Mouse (Mus musculus): Measurements from ENCODE around the gene Padi2. TPM values are rescaled to one million over a fixed set of nuclear protein-coding genes. Genes with fewer than 3 reads are reported as not detected.
A peak's percentile ranks its signal among the peaks of the same experiment; 100 is the strongest.

The Padi2 gene
- 3.1 and 7.1 TPM in 2 replicates for total RNA-seq (2014; rRNA removed)
- 2.7 and 3.3 TPM in 2 replicates for polyA plus RNA-seq (2015; fragmentation: Nextera tagmentation; extraction: Ambion mirVana)

DNA sequence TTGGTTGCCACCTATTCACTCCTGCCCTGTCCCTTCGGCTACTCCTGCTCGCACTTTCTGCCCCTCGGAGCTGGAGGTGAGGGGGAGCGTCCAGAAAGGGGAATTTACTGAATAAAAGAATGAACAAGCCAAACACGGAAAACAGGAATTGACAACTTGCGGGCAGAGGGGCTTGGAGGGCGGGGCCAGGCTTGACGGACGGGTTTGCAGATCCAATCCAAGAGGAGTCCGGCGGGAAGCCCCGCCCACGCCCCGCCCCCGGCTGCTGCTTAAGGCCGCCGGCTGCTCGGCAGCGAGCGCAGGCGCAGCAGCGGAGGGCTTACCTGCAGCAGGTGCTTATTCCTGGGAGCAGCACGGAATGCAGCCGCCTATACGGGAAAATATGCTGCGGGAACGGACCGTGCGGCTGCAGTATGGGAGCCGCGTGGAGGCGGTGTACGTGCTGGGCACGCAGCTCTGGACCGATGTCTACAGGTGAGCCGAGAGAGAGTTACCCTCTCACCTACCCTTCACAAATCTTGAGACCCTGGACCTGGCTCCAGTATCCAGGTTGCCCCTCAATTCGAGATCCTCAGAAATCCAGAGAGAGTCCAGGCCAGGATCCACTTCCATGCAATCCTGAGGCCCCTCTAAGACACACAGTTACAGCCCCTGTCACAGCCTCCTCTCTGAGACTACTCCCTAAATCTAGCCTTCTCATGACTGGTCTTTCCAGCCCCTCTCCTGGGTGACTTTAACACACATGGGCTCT, at the start of gene Padi2:
TSS of gene Padi2 (plus strand) at position 269 of the 751 bp plus-strand sequence.
- no peaks in the 10 kb centered on the region for H3K9me3 ChIP-seq (ENCODE audit: low read length)
- 2% methylated on average over 37 of the region's 37 CpGs for WGBS
- TF ChIP-seq CTCF (IDR thresholded peaks at IDR 0.05), result no peak
- DNase-seq (ENCODE audit: low spot score), result peak; percentile 87
- peaks cover 8% of the 10 kb centered on the region; the same call in 1 of the 2 replicates for H3K27me3 ChIP-seq (ENCODE audit: insufficient read depth, low read length)
- ATAC-seq (ENCODE audit: low FRiP score), result peak; percentile 70; the same call in 1 of the 2 replicates
- peak within 1 kb of the TSS; percentile 36 for H3K4me3 ChIP-seq (ENCODE audit: low read depth, low read length)
- H3K4me1 ChIP-seq (ENCODE audit: insufficient read depth, low read length), result no peaks in the 10 kb centered on the region
- no peaks in the 10 kb centered on the region for H3K36me3 ChIP-seq (ENCODE audit: insufficient read depth, low read length)
- peak within 1 kb of the TSS; percentile 83 for H3K4me2 ChIP-seq (ENCODE audit: low read depth, low read length, poor library complexity, severe bottlenecking)
- no peak within 1 kb of the TSS for H3K27ac ChIP-seq (ENCODE audit: low read depth, low read length)
- H3K9ac ChIP-seq (replicated peaks; ENCODE audit: low read length, poor library complexity, severe bottlenecking), result no peak within 1 kb of the TSS

DNA sequence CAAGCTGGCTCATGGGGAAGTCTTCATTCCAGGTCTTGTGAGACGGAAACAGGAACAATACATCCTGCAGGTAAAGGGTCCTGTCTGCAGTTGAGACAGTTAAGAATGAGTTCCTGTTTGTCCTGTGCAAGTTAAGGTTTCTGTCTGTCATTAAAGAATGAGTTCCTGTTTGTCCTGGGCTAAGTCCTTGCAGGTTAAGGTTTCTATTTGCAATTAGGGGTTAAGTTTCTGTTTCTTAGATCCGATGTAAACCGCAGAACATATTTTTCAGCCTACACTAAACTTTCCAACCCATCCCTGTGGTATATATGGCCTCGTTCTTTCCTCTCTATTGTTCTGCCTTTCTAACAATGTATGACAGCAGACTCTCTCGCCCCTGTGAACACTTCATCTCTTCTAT, 49.1 kb upstream of the Padi2 start:
- H3K27me3 ChIP-seq (ENCODE audit: insufficient read depth, low read length), result no peaks in the 10 kb centered on the region
- 85% methylated on average over 5 of the region's 5 CpGs for WGBS
- no peak overlapping the region for H3K4me3 ChIP-seq (ENCODE audit: low read depth, low read length)
- no peaks in the 10 kb centered on the region for H3K9me3 ChIP-seq (ENCODE audit: low read length)
- ATAC-seq (ENCODE audit: low FRiP score), result no peak
- H3K36me3 ChIP-seq (ENCODE audit: insufficient read depth, low read length), result no peaks in the 10 kb centered on the region
- no peak for DNase-seq (ENCODE audit: low spot score)
- no peak overlapping the region for H3K27ac ChIP-seq (ENCODE audit: low read depth, low read length)
- no peaks in the 10 kb centered on the region for H3K4me1 ChIP-seq (ENCODE audit: insufficient read depth, low read length)
- H3K4me2 ChIP-seq (ENCODE audit: low read depth, low read length, poor library complexity, severe bottlenecking), result no peak overlapping the region
- TF ChIP-seq CTCF (IDR thresholded peaks at IDR 0.05), result no peak
- H3K9ac ChIP-seq (replicated peaks; ENCODE audit: low read length, poor library complexity, severe bottlenecking), result no peak overlapping the region

DNA sequence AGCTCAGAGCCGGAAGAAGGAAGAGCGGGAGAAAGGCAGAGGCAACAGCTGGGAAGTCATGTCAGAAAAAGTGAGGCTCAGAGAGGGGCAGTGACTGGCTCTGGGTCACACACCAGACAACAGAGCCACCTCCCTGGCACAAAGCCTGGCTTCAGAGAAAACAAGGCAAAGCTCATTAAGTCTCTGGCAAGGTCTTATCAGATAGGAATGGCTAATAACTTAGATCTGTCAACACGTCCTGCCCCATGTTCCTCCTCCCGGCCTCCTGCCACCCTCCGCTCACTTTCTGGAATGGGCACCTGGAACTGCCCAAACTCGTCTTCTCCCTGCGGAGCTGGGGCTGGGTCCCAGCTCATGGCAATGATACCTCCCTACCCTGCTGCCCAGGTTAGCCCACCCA, 48.3 kb upstream of the Padi2 start:
- no peak overlapping the region for H3K4me2 ChIP-seq (ENCODE audit: low read depth, low read length, poor library complexity, severe bottlenecking)
- WGBS, result 84% methylated on average over 7 of the region's 7 CpGs
- H3K27ac ChIP-seq (ENCODE audit: low read depth, low read length), result no peak overlapping the region
- no peak for TF ChIP-seq CTCF (IDR thresholded peaks at IDR 0.05)
- no peaks in the 10 kb centered on the region for H3K4me1 ChIP-seq (ENCODE audit: insufficient read depth, low read length)
- H3K9me3 ChIP-seq (ENCODE audit: low read length), result no peaks in the 10 kb centered on the region
- ATAC-seq (ENCODE audit: low FRiP score) (no peak), DNase-seq (ENCODE audit: low spot score) (no peak)
- H3K27me3 ChIP-seq (ENCODE audit: insufficient read depth, low read length), result no peaks in the 10 kb centered on the region
- no peak overlapping the region for H3K9ac ChIP-seq (replicated peaks; ENCODE audit: low read length, poor library complexity, severe bottlenecking)
- no peak overlapping the region for H3K4me3 ChIP-seq (ENCODE audit: low read depth, low read length)
- no peaks in the 10 kb centered on the region for H3K36me3 ChIP-seq (ENCODE audit: insufficient read depth, low read length)

DNA sequence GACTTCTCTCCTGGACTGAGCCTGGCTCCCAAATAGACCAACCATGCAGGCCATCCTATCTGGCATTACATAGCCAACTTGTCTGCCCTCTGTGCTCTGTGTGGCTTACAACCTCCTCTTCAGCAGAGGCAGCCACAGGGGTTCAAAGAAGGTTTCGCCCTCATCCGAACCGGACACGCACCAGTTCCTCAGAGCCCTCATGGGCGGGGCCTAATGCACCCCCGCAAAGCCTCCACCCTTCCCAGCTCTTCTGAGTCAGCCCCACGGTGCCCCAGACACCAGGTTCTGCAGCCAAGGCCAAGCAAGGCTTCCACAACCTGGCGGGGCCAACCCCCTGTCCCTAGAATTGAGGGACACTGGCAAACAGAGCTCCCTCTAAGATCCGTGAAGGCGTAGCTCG, 46.9 kb upstream of the Padi2 start:
- DNase-seq (ENCODE audit: low spot score) (no peak), ATAC-seq (ENCODE audit: low FRiP score) (no peak)
- no peaks in the 10 kb centered on the region for H3K36me3 ChIP-seq (ENCODE audit: insufficient read depth, low read length)
- no peak overlapping the region for H3K4me3 ChIP-seq (ENCODE audit: low read depth, low read length)
- no peak overlapping the region for H3K4me2 ChIP-seq (ENCODE audit: low read depth, low read length, poor library complexity, severe bottlenecking)
- H3K9me3 ChIP-seq (ENCODE audit: low read length), result no peaks in the 10 kb centered on the region
- H3K4me1 ChIP-seq (ENCODE audit: insufficient read depth, low read length), result no peaks in the 10 kb centered on the region
- H3K27ac ChIP-seq (ENCODE audit: low read depth, low read length), result no peak overlapping the region
- no peak overlapping the region for H3K9ac ChIP-seq (replicated peaks; ENCODE audit: low read length, poor library complexity, severe bottlenecking)
- H3K27me3 ChIP-seq (ENCODE audit: insufficient read depth, low read length), result no peaks in the 10 kb centered on the region
- TF ChIP-seq CTCF (IDR thresholded peaks at IDR 0.05), result no peak
- WGBS, result 77% methylated on average over 11 of the region's 11 CpGs

DNA sequence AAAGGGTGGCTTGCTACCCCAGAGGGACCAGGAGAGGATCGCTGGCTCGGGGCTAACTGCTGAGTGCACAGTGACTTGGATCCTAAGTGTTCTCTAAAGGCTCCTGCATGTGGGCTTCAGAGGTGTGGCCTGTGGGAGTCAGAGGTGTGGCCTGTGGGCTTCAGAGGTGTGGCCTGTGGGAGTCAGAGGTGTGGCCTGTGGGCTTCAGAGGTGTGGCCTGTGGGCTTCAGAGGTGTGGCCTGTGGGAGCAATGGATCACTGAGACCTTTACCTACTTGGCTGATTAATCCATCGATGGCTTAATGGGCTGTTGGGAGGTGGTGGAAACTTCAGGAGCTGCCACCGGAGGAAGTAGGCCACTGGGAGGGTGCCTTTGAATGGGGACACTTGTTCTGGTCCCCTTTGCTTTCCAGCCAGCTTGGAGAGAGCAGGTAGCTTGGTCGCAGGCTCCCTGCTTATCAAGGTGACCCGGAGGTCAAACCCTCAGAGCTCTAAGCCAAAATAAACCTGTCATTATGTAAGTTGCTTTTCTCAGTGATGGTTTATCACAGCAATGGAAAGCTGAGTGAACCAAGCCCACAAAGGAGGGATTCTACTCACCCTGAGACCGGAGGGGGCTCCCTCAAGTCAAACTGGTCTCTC, 45.9 kb upstream of the Padi2 start:
- no peak for ATAC-seq (ENCODE audit: low FRiP score)
- 63% methylated on average over 7 of the region's 7 CpGs for WGBS

DNA sequence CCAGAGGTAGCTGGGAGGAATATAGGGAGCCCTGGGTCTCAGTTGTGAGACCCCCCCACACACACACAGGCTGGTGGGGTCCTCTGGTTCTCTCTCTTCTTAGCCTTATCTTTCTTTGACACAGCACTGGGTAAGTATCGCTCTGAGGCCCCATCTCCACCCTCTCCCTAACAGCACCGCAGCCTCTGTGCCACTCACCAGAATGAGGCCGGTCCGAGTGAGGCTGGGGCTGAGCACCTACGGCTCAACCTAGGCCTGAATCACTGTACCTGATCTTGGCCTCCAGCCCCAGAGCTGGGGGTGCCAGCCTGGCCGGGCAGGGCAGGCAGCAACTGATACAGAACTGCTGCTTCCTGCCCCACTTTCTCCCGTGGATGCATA, 45.4 kb upstream of the Padi2 start:
- no peak overlapping the region for H3K4me3 ChIP-seq (ENCODE audit: low read depth, low read length)
- DNase-seq (ENCODE audit: low spot score) (no peak), ATAC-seq (ENCODE audit: low FRiP score) (no peak)
- no peaks in the 10 kb centered on the region for H3K36me3 ChIP-seq (ENCODE audit: insufficient read depth, low read length)
- H3K4me1 ChIP-seq (ENCODE audit: insufficient read depth, low read length), result no peaks in the 10 kb centered on the region
- H3K27ac ChIP-seq (ENCODE audit: low read depth, low read length), result no peak overlapping the region
- no peaks in the 10 kb centered on the region for H3K27me3 ChIP-seq (ENCODE audit: insufficient read depth, low read length)
- H3K4me2 ChIP-seq (ENCODE audit: low read depth, low read length, poor library complexity, severe bottlenecking), result no peak overlapping the region
- no peaks in the 10 kb centered on the region for H3K9me3 ChIP-seq (ENCODE audit: low read length)
- 92% methylated on average over 7 of the region's 7 CpGs for WGBS
- no peak overlapping the region for H3K9ac ChIP-seq (replicated peaks; ENCODE audit: low read length, poor library complexity, severe bottlenecking)
- no peak for TF ChIP-seq CTCF (IDR thresholded peaks at IDR 0.05)

More for the DNA sequence above, 45.9 kb upstream of the Padi2 start:
- Histone ChIP-seq H3K4me1 (ENCODE audit: insufficient read depth, low read length) (no peaks in the 10 kb centered on the region), H3K27me3 (ENCODE audit: insufficient read depth, low read length) (no peaks in the 10 kb centered on the region), H3K9ac (replicated peaks; ENCODE audit: low read length, poor library complexity, severe bottlenecking) (no peak overlapping the region), H3K27ac (ENCODE audit: low read depth, low read length) (no peak overlapping the region), H3K9me3 (ENCODE audit: low read length) (no peaks in the 10 kb centered on the region), H3K4me3 (ENCODE audit: low read depth, low read length) (no peak overlapping the region), H3K4me2 (ENCODE audit: low read depth, low read length, poor library complexity, severe bottlenecking) (no peak overlapping the region), H3K36me3 (ENCODE audit: insufficient read depth, low read length) (no peaks in the 10 kb centered on the region)
- DNase-seq (ENCODE audit: low spot score), result no peak
- TF ChIP-seq CTCF (IDR thresholded peaks at IDR 0.05), result no peak

Data from midbrain, postnatal 0 days (tissue).